Mouse (Mus musculus) heart, adult 11 months (tissue): ENCODE results near the gene Nek5.

Experiments
- DNase-seq: peaks from one replicate; pipeline ENCODE4 v3.0.0; 2022

The Nek5 gene

DNA sequence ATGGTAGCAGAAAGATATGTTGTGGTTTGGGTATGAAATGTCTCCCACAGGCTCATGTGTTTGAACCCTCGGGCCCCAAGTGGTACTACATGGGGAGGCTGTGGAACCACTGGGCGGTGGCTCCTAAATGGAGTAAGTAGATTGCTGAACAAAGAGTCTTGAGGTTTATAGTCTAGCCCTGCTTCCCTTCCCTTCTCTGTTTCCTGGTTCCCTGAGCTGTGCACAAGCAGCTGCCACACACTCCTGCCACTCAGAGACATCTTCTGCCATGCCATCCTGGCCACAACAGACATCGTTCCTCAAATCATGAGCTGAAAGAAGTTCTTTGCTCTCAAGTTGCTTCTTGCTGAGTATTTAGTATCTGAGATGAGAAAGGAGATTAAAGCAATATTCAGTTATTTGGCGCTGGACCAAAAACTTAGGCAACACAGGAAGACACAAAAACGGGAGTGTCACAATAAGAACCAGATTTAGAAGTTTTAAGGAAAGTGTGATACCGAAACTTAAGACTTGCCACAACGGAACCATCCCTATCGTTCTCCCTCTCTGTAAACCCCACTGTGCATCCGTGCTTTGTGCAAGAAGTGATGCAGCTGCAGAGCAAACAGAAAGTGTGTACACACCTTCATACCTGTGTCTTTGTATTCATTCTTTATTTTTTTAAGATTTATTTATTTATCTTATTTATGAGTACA, 45.4 kb downstream of the Nek5 start:
- no peak for DNase-seq

DNA sequence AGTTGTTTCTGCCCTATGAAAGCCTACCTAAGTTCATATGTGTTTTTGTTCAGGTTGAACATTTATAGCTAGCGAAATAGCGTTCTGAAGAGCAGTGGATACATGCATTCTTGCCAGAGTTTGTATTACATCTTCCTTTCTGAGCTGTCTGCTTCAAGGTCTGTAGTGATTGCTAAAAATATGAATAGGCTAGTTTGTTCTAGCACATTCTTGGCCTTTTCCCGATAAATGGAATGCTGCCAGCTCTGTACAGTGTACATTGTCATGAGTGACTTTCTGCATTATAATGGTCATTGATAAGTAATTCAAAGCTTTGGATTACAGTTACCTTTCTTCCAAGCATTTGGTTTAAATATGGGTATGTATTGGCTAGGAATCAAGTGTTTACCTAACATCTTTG, 63.7 kb downstream of the Nek5 start:
- DNase-seq = no peak

DNA sequence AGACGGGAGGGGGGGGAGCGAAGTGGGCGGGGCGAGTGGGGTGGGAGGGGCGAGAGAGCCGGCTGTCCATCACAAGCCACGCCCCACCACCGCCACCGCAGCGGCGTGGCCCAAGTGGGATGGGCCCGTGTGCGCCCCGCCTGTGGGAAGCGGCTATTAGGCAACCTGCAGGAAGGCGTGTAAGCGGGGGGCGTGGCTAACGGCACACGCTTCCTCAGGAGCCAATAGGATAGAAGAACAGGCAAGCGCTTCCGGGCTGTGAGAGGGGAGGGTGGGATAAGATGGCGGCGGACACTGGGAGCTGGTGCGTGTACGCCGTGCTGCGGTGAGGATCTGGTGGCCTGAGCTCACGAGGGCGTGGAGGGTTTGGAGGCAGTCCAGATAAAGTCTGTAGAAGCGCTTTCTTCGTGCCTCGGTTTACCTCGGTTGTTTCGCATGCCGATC, 64.4 kb downstream of the Nek5 start, which contains the start of gene Alg11:
Gene Alg11, plus strand, starts transcription at position 276 of the 444 bp plus-strand sequence.
- peak; percentile 100 for DNase-seq

DNA sequence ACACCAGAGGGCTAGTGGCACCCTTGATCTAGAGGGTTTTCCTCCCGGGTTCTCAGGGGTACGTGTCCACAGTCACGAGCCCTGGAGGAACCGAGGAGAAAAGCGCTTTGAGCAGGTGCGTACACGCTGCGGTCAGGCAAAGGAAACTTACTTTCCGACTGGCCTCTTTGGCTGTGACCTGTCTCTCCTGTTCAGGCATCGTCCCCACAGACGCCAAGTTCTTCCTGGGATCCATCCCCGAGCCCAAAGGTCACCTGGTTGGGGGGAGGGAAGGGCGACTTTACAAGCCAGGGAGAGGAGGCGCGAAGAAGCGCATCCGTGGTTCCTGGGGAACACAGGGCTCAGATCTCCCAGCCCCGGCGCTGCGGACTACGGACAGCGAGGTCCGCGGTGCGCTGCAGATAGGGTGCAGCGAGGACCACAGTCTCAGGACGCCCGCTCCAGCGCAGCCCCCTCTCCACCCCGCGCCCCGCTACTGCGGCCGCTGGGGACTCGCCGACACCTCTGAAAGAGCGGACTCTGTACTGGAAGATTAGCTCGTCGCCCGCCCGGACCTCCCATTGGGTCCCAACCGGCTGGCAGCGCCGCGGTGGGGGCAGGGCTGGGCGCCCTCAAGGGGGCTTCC, 64.9 kb downstream of the Nek5 start, which contains the start of gene Atp7b:
Gene Atp7b, minus strand, starts transcription at position 485 of the 625 bp plus-strand sequence.
- no peak for DNase-seq

DNA sequence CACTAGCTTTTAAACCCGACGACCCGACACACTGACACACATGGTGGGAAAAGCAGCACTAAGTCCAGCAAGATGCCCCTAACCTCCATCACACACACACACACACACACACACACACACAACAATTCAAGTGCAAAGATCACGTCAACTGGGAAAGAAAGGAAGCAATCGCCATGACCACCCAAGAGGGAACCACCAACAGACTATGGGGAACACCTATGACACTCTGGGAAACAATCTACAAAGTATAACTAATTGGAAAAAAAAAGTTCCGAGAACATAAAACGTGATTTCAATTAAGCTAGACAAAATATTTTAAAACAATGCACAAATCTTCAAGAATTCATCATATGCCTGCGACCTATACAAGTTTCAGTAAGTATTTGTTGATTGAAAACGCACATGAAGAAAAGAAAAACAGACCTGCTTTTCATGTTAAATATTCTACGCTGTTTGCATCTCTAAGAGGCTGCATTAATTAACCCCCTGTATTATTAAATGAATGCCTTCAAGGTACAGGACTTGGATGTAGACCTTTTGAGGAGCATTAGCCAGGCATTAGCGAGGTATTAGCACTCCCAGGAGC, 65.6 kb downstream of the Nek5 start:
- DNase-seq = no peak

DNA sequence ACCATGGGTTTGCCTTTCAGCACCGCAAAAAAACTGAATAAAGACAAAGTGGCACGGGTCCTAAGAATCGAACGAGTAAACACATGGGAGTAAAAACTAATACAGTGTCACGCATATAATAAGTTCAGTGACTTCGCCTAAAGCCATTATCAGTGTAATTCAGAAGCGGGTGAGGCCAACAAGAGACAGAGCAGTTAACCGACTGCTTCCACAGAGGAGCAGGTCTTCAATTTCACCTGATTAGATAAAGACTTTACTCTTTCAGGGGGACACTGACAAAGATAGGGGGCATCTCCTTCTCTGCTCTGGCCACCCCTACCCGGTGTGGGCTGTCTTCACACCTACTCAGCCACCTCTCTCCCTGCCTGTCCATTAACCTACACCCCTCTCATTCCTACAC, 66.5 kb downstream of the Nek5 start:
- no peak for DNase-seq

DNA sequence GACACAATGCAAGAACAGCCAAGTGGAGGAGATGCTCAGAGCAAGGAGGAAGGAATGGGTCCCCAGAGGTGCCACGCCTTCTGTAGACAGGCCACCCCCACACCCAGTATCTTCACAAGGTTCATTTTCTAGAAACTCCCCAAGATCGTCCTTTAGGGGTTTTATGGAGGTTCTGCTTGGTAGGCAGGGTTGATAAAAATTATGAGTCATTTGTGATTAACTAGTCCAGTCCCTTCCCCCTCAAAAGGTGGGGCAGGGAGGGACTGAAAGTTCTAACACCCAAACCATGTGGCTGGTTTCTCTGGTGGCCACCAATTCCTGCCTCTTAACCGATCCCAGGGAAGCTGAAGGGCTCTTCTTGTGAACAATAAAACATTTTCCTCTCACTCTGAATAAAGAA, 68.0 kb downstream of the Nek5 start:
- DNase-seq = no peak

DNA sequence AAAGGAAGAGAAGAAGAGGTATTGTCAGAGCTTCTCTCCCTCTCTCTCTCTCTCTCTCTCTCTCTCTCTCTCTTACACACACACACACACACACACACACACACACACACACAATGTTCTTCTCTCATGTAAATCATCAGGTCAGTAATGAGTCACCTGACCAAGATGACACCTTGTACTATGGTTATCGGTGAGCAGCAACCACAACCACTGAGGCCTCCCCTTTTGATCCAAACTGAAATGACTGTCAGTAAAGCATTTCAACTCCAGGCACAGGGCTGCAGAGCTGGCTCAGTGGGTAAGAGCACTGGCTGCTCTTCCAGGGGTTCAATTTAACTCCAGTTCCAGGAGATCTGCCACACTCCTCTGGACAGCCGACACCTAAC, 69.4 kb downstream of the Nek5 start:
- no peak for DNase-seq

DNA sequence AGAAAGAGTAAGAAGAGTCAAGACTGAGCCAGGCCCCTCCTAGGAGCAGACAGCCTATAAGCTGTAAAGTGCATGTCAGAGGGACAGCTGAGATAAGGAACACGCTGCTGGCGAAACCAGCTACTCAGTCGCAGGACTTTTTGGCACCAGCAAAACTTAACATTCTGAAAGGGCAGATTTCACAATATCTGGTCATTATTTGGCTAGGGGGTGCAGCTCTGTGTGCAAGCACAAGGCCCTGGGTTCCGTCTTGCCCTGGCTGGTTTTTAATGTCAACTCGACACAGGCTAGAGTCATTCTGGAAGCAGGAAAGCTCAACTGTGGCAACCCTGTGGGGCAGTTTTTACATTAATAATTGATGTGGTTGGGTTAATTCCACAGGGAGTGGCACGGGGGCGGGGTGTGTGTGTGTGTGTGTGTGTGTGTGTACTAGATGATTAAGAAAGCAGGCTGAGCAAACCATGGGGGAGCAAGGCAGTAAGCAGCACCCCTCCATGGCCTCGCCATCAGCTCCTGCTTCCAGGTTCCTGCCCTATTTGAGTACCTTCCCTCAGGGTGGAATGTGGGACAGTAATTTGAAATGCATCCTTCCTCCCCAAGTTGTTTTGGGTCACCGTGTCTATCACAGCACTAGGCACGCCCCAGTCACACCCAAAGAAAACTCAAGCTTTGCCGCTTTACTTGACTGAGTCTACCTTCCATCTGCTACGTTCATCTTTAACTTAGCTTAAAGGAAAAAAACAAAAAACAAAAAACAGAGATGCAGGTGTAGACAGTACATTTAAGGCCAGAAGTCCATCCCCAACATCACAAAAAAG, 70.0 kb downstream of the Nek5 start:
- DNase-seq = no peak

DNA sequence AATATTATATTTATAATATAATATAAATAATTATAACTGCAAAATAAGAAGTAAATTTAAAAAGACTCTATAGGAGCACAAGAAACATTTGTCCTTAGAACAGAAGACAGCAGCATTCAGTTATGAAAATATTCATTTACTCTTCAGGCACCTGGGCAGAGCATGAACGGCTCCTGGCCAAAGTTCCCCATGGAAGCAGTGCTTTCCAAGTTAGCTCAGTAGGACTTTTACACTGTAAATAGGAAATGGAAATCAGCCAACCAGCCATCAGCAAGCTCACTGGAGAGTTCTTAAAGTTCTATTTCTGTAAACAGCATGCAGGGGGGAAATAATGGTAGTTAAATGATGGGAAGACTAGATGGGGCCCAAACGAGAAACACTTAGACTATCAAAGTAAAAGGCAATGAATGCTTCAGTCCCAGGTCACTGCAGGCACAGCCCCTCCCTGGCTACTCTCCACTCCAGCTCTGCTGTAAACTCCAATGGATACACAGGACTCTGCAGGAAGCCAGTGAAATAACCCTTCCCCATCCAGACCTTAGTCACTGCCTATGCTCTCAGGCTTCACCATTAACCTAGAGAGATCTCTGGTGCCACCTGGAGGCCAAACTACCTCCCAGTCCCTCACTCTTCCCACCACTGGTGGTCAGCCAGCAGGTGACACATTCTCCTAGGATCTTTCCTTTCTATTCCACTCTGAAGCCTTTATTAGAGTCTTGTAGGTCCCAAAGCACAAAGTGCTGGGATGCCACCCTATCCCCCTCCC, 77.0 kb downstream of the Nek5 start:
- DNase-seq = no peak

DNA sequence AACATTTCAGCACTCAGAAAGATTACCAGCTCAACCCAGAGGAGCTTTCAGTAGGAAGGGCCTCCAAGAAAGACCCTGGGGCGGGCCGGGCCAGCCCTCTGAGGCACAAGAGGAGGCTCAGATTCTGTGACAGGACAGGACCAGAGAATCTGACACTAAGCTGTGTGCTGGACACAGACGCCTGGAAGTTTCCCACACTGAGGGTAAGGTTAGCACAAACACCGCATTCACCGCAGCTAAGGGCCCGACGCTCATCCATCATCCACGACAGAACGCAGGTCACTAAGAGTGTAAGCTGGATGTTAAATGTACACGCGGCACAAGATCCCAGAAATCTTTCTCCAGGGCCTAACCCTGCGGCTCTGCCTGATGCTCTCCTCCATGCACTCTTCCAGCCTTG, 81.1 kb downstream of the Nek5 start:
- DNase-seq = no peak

DNA sequence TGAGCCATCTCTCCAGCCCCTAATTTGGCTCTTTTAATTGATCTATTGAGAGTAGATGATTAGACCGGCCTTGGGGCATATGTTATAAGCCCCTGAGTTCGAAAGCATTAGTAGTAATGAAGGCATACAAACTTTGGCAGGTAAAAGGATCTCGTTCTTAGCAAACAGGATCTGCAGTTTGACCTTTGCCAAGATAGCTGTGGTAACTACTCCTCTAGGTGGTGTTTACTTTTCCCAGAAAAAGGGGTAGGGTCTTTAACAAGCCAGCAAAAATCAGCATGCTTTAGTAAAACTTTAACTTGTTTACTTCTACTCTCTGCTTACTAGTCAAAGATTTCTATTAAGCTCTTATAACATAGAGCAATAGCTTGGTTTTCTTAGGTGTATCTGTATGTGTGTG, 82.3 kb downstream of the Nek5 start:
- DNase-seq = no peak

DNA sequence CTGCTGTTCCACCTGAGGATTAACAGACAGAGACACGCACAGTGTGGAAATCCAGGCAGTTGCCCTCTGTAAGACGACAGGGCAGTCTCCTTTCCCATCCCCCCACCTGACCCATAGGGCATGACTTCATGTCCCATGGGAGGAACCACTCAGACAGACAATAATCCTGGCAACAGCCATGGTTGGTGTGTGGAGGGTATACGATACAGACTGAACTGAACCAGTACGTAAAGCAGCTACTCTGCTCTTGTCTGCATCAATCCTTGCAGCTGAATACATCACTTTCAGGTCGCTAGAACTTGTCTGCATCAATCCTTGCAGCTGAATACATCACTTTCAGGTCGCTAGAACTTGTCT, 84.7 kb downstream of the Nek5 start:
- no peak for DNase-seq

DNA sequence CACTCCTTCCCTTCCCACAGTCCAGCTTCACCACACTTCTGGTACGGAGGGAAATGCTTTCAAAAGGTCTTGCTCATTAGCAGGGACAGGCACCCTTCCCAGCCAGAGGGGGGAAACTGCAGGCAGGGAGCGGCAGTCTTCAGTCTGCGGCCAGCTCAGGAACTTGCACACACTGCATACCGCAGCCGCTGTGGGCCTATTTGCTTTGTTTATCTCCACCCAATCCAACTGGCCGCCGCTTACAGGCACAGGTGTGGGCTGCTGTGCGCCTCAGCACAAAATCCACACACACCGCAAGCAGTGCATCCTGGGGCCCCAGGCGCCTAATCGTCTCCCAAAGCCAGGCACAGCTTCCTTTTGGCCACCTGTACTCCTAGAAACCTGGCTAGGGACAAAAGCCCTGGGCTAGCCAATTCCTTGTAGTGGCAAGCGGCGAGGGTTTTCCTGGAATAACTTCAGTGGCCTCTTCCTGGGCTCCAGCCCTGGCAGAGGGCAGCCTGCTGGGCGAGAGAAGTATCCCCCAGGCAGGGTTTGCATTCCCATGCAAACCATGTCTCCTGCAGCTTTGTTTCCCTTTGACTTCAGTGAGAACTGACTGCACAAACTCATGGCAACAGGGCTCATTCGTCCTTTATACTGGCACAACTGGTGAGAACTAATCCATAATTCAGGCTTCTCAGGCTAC, 85.2 kb downstream of the Nek5 start:
- no peak for DNase-seq

DNA sequence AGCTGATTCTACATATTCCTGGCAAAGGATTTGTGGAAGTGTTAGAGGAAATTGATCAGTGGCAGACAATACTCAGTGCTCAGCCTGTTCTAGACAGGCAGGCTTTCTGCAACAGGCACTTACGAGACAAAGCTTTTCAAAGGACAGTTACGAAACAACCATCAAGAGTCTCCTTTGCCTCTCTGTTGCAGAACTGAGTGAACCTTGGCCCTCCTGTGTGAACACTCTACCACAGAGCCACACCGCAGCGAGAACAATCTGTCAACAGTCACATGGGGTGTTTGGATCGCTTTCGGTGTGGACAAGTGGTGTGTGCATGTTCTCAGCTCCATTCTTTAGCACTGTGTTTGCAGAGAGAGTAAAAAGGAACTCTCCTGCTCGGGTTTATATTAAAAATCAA, 87.8 kb downstream of the Nek5 start:
- peak; percentile 56 for DNase-seq

DNA sequence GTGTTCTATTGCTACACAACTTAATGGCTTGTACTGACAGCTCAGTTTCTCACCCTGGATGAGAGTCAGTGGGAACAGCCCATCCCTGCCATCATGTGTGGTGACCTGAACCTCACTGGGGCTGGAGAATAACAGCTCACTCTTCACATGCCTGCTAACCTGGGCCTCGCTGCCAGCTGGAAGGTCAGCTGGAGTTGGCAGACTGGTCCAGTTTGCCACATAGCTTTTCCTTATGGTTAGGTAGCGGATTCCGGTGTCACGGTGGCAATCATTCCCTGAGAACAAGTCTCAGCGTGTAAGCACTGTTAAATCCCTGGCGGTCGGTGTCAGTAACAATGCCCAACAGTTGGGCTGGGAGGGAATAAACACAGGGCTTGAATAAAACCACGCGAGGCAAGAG, 88.7 kb downstream of the Nek5 start:
- DNase-seq = peak; percentile 81

DNA sequence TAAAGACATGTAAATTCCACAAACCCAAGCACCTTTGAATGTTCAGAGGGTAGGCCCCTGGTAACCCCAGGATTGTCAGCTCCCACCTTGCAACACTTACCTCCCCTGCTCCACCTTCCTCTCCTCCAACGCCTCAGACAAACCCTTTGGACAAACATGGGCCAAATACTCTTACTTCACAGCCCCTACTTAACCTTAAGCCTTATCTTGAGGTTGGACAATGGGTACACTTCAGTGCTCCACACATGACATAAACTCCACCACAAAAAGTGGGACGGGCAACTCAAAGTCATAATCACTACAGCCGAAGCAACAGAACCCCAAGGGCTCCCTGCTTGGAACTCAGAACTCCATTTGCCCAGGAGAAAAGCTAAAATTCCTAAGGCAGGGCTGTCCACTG, 93.9 kb downstream of the Nek5 start:
- DNase-seq = peak; percentile 28

DNA sequence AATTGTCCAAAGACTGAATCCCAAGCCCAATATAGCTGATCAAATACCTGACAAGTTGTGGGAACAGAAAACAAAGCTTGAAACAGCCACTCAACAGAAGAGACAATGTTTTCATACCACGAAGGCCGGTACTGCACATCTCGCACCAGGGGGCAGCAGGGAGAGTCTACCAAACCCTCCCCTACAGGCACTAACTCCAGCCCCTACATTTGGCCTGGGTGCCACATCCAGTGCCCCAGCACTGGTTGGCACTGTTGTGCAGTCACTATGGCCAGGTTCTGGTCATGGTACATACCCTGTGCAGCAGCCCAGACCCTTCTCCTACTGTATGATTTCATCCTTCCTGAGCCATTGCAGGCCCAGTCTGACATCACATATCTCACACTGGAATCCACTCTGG, 95.9 kb downstream of the Nek5 start:
- DNase-seq = peak; percentile 58

DNA sequence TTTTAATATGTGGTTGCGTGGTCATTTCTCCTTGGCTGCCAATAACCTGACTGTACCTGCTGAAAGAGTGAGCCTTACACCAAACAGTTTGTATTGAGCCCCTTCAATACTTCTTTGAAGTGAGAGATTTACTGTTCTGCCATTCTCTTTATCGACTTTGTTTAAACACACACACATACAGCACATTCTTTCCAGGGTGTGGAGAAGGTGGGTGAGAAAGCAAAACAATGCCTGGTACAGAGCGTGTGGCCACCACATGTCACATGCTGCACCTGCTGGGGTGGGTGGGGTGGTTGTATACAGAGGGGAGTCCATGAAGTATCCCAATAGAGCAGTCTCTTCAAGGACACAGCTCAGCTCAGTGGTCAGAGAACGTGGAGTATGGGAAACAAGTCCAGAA, 99.6 kb downstream of the Nek5 start:
- no peak for DNase-seq
